Mouse (Mus musculus) hindbrain, postnatal 0 days (tissue): ENCODE data around the gene Sp1. TPM values are rescaled to one million over a fixed set of nuclear protein-coding genes. Genes with fewer than 3 reads are reported as not detected.
A peak's percentile ranks its signal among the peaks of the same experiment; 100 is the strongest.

Experiments used
- ATAC-seq: fragments of 200-750 bp; cut with Nextera tagmentation; 2 replicates; pipeline ENCODE4 v1.8.0; 2017; ENCODE audit warnings: mild to moderate bottlenecking, moderate TSS enrichment, moderate library complexity
- DNase-seq: peaks from one replicate; pipeline ENCODE4 v3.0.0-alpha.2; 2015; ENCODE audit warnings: low spot score
- H3K27ac ChIP-seq: fragments of 300-500 bp; sonication (generic); 2 replicates; pipeline ENCODE4 v1.5.1; 2014; ENCODE audit warnings: mild to moderate bottlenecking
- H3K27me3 ChIP-seq: fragments of 300-500 bp; sonication (generic); 2 replicates; pipeline ENCODE4 v1.6.1; 2014; ENCODE audit warnings: low read length, mixed read lengths; ENCODE audit not compliant: insufficient read depth
- H3K36me3 ChIP-seq: fragments of 300-500 bp; sonication (generic); 2 replicates; pipeline ENCODE4 v1.6.1; 2014; ENCODE audit warnings: low read length, mixed read lengths; ENCODE audit not compliant: insufficient read depth
- H3K4me1 ChIP-seq: fragments of 300-500 bp; sonication (generic); 2 replicates; pipeline ENCODE4 v1.6.1; 2014; ENCODE audit warnings: antibody characterized with exemption, low read length, mixed read lengths; ENCODE audit not compliant: insufficient read depth
- H3K4me2 ChIP-seq: fragments of 300-500 bp; sonication (generic); 2 replicates; pipeline ENCODE4 v1.6.1; 2014; ENCODE audit warnings: low read depth, mild to moderate bottlenecking, low read length, moderate library complexity, mixed read lengths
- H3K4me3 ChIP-seq: fragments of 300-500 bp; sonication (generic); 2 replicates; pipeline ENCODE4 v1.5.1; 2014; ENCODE audit warnings: low read length
- H3K9ac ChIP-seq: fragments of 300-500 bp; sonication (generic); replicated peaks from 2 replicates; pipeline ENCODE4 v1.6.1; 2014; ENCODE audit warnings: mild to moderate bottlenecking, low read length, moderate library complexity, mixed read lengths
- H3K9me3 ChIP-seq: fragments of 300-500 bp; sonication (generic); 2 replicates; pipeline ENCODE4 v1.6.1; 2016; ENCODE audit warnings: low read length, mixed read lengths
- CTCF ChIP-seq: IDR thresholded peaks from 2 replicates; pipeline ENCODE4 v1.5.1; 2016; ENCODE audit warnings: antibody characterized with exemption, control low read depth, low read depth
- WGBS: fragments of 180-500 bp; shearing (Covaris S2); extraction: QIAGEN DNeasy Blood & Tissue Kit; methylation state at CpG from one replicate; pipeline ENCODE4 v1.1.7; 2014; 5-methylcytosine and 5-hydroxymethylcytosine counted together
- polyA plus RNA-seq: library from polyadenylated mRNA; unstranded; fragments of >200 nt; fragmentation: Nextera tagmentation; extraction: Ambion mirVana; gene quantifications from 2 replicates; pipeline ENCODE4 v1.2.1, GENCODE M21; 2015
- total RNA-seq: library from RNA; depleted of rRNA; stranded (reverse); fragments of >200 nt; gene quantifications from 2 replicates; pipeline ENCODE4 v1.2.3, GENCODE M21; 2014

Gene Sp1
- total and polyA plus RNA-seq, 2 experiments from 2014 or later: 3.0 to 26.0 TPM

- 29% methylated on average over 6 of the region's 6 CpGs for WGBS
- no peak for TF ChIP-seq CTCF
Measured at GRCm38 (mm10) chr15:102459381-102459780, 53.4 kb downstream of the Sp1 start.

DNA sequence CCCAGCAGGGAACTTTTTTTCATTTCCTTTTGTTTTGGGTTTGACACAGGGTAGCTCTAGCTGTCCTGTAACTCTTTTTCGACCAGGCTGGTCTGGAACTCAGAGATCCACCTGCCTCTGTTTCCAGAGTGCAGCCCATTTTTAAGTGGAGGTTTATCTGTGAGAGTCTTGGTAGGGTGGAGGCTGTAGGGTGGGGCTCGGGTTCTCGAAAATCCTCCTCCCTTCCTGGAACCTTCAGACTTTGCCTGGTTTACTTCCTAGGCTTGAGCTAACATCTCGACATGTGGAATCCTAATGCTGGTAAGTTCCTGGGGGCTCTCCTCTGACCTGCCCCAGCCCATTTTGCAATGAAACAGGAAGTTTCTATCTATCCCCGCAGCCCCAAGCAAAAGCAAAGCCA lies 53.9 kb downstream of the Sp1 start:
- no peak for DNase-seq
- no peak overlapping the region for H3K4me3 ChIP-seq
- TF ChIP-seq CTCF: no peak
- H3K27me3 ChIP-seq: no peaks in the 10 kb centered on the region
- no peak overlapping the region for H3K9ac ChIP-seq
- 77% methylated on average over 5 of the region's 5 CpGs for WGBS
- no peaks in the 10 kb centered on the region; the same call in 1 of the 2 replicates for H3K36me3 ChIP-seq
- ATAC-seq: no peak
- H3K4me1 ChIP-seq: no peaks in the 10 kb centered on the region
- H3K9me3 ChIP-seq: no peaks in the 10 kb centered on the region
- H3K4me2 ChIP-seq: peak overlapping the region; percentile 74; the same call in 1 of the 2 replicates
- no peak overlapping the region for H3K27ac ChIP-seq

More at GRCm38 (mm10) chr15:102459381-102459780, 53.4 kb downstream of the Sp1 start:
- Histone ChIP-seq H3K4me3 (peak overlapping the region; percentile 46), H3K4me1 (no peaks in the 10 kb centered on the region), H3K9me3 (no peaks in the 10 kb centered on the region), H3K27ac (peak overlapping the region; percentile 67; the same call in 1 of the 2 replicates), H3K4me2 (peak overlapping the region; percentile 74), H3K27me3 (no peaks in the 10 kb centered on the region), H3K9ac (peak overlapping the region; percentile 48), H3K36me3 (no peaks in the 10 kb centered on the region; the same call in 1 of the 2 replicates)
- ATAC-seq: no peak
- no peak for DNase-seq

- WGBS: 78% methylated on average over 12 of the region's 12 CpGs
- ATAC-seq (no peak), DNase-seq (no peak)
- TF ChIP-seq CTCF: no peak
- Histone ChIP-seq H3K27ac (no peak overlapping the region), H3K4me2 (no peak overlapping the region), H3K4me3 (no peak overlapping the region), H3K9ac (no peak overlapping the region), H3K9me3 (no peaks in the 10 kb centered on the region), H3K27me3 (no peaks in the 10 kb centered on the region), H3K4me1 (no peaks in the 10 kb centered on the region), H3K36me3 (no peaks in the 10 kb centered on the region; the same call in 1 of the 2 replicates)
Measured at GRCm38 (mm10) chr15:102460409-102460808, 54.5 kb downstream of the Sp1 start.

GRCm38 (mm10) chr15:102460971-102461370 lies 55.0 kb downstream of the Sp1 start:
- no peak for TF ChIP-seq CTCF
- Histone ChIP-seq H3K4me2 (no peak overlapping the region), H3K4me3 (no peak overlapping the region), H3K4me1 (no peaks in the 10 kb centered on the region), H3K36me3 (no peaks in the 10 kb centered on the region; the same call in 1 of the 2 replicates), H3K27me3 (no peaks in the 10 kb centered on the region), H3K27ac (no peak overlapping the region), H3K9ac (no peak overlapping the region), H3K9me3 (no peaks in the 10 kb centered on the region)
- DNase-seq: no peak
- 75% methylated on average over 4 of the region's 4 CpGs for WGBS
- ATAC-seq: no peak

- Histone ChIP-seq H3K9me3 (no peaks in the 10 kb centered on the region), H3K27me3 (no peaks in the 10 kb centered on the region), H3K4me2 (no peak overlapping the region), H3K36me3 (no peaks in the 10 kb centered on the region; the same call in 1 of the 2 replicates), H3K4me1 (no peaks in the 10 kb centered on the region), H3K4me3 (no peak overlapping the region), H3K9ac (no peak overlapping the region), H3K27ac (no peak overlapping the region)
- TF ChIP-seq CTCF: no peak
- ATAC-seq (no peak), DNase-seq (no peak)
- 83% methylated on average over 9 of the region's 9 CpGs for WGBS
Measured at GRCm38 (mm10) chr15:102461430-102462075, 55.6 kb downstream of the Sp1 start.

- Histone ChIP-seq H3K4me3 (no peak overlapping the region), H3K4me1 (no peaks in the 10 kb centered on the region), H3K9me3 (peaks cover 1% of the 10 kb centered on the region; the same call in 1 of the 2 replicates), H3K4me2 (no peak overlapping the region), H3K27me3 (no peaks in the 10 kb centered on the region), H3K27ac (no peak overlapping the region), H3K36me3 (no peaks in the 10 kb centered on the region; the same call in 1 of the 2 replicates), H3K9ac (no peak overlapping the region)
- TF ChIP-seq CTCF: peak; percentile 58
- no peak for ATAC-seq
- no peak for DNase-seq
Measured at GRCm38 (mm10) chr15:102463666-102464065, 57.7 kb downstream of the Sp1 start.
